Mouse (Mus musculus): Measurements from ENCODE around the gene Ctnnd2.

The Ctnnd2 gene

GRCm38 (mm10) chr15:30714823-30715222 is 542.4 kb downstream of the Ctnnd2 start:
- no peak for DNase-seq (ENCODE audit: low spot score in 2 of 2)

DNA sequence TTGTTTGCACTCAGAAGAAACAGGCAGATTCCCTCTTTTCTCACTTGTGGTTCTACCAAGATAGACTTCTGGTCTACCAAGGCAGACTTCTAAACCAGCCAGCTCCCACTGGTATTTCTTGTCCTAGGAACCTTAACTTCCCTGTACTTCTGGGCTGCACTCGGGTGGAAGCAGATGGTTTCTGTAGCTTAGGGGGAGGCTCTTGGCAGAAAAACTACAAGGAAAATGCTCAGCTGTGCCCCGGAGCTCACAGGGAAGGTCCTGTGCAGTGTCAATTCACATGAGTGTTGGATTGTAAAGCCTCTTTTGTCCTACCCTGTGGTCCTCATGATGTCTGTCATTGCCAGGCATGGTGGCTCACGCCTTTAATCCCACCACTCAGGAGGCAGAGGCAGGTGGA is 546.4 kb downstream of the Ctnnd2 start:
- no peak for DNase-seq (ENCODE audit: low spot score in 2 of 2)

DNA sequence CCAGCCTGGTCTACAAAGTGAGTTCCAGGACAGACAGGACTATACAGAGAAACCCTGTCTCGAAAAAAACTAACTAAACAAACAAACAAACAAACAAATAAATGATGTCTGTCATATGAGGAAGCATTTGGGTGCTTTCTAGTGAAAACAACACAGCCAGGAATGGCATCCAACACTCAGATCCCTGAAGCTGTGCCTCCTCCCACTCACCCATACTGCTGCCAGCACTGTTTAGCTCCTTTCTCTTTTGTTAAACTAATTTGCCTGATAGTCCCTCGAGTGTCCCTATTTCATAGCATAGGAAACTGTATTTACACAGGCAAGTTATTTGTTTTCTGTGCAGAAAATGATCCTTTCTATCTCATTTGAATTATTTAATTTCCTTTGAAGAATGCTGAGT is 546.8 kb downstream of the Ctnnd2 start:
- no peak for DNase-seq (ENCODE audit: low spot score in 2 of 2)

- DNase-seq (ENCODE audit: low spot score in 2 of 2): no peak
Measured at GRCm38 (mm10) chr15:30721098-30721497, 548.7 kb downstream of the Ctnnd2 start.

DNA sequence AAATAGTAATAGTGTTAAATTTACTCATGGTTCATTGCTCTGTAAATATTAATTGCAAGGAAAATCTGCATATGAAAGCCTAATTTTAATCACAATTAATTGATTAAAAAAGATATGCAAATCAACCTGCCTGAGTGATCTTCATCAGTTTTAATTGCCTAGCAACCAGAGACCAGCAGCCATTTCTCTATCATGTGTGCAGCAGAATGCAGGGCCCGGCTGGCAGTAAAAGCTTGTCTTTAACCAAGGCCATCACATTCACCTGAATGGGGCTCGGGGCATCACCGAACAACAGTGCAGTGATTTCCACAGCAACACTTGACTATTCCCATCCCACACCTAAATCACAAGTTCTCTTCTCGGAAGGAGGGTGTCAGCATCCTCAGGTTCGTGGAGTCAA is 553.7 kb downstream of the Ctnnd2 start:
- no peak for DNase-seq (ENCODE audit: low spot score in 2 of 2)

- no peak for DNase-seq (ENCODE audit: low spot score in 2 of 2)
Measured at GRCm38 (mm10) chr15:30738178-30738577, 565.8 kb downstream of the Ctnnd2 start.

GRCm38 (mm10) chr15:30740728-30741127 is 568.3 kb downstream of the Ctnnd2 start:
- DNase-seq (ENCODE audit: low spot score in 2 of 2): peak in 1 of 2 experiments; percentile 3

GRCm38 (mm10) chr15:30757991-30758390 is 585.6 kb downstream of the Ctnnd2 start:
- no peak for DNase-seq (ENCODE audit: low spot score in 2 of 2)

DNA sequence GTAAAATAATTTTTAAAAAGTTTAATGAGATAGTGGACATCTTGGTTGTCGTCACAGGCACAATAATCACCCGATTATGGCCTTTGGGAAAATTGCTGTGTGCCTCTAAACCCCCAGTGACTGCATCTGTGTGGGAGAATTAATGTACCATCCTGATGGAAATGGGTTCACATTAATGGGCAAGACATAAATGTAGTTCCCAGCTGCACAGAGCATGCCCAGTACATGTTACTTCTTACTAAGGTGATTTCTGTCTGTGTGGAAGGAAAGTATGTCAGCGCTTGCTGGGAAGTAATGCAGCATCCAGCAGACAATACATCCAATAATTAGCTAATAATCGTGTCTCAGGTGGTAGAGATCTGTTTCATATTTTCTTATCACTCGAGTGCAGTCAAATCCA is 589.8 kb downstream of the Ctnnd2 start:
- DNase-seq (ENCODE audit: low spot score in 2 of 2): no peak

DNA sequence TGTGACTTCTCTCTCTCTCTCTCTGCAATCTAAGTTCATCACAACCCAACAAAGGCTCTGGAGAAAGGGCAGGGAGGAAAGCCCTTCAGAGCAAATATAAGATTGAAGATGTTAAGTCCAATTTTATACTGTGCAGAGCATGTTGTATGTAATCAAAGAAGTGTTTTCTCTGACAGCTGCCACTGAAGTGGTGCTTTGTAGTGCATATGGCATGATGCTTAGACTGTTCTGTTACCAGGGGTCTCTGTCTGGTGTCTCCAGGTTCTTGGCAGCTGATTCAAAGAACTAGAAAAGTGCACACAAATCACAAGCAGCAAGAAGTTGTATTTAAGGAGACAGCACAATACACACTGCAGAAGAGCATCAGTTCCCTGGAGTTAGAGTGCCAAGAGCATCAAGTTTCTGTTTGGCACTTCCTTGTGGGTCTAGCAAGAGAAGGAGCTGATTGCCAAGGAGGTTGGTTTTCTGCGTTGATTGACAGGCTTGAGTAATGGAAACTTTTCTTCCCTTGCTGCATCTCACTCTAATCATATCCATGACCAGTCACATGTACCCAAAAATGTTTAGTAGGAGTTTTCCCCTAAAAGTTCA is 590.4 kb downstream of the Ctnnd2 start:
- no peak for DNase-seq (ENCODE audit: low spot score in 2 of 2)

DNA sequence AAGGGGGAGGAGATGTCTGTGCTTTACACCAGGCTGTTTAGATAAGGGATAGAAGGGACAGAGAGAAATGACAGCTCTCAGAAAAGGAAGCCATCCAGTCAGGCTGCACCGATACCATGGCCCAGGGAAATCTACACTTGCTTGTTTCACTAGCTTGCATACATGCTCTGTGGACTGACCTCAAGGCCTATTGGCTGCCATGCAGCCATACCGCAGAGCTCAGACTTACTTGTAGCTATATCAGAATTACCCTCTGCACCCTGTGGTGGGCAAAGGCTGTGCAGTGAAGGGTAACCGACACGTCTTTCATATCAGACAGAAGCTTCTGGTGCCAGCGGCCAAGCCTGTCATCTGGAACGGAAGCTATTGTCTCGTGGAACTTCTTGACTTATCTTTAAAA is 604.5 kb downstream of the Ctnnd2 start:
- DNase-seq (ENCODE audit: low spot score in 2 of 2): no peak

DNA sequence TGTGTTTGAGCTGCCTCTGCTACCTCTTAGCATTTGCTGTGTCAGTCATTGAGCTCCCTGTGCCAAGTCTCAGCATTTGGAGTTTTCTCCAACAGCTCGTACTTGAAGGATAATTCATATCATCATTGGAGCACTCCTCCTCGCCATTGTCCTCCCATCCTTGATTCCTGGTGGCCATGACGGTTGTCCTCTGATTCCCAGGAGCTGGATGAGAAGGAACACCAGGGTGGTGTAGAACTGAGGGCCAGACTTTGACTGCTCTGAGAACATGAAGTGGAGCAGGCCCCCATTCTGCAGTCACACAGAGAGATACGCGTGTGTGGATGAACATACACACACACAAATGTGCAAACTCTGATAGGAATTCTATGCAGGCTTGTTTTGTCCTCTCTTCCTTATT is 605.4 kb downstream of the Ctnnd2 start:
- DNase-seq (ENCODE audit: low spot score in 2 of 2): no peak

- DNase-seq (ENCODE audit: low spot score in 2 of 2): no peak
Measured at GRCm38 (mm10) chr15:30779903-30780302, 607.5 kb downstream of the Ctnnd2 start.

- DNase-seq (ENCODE audit: low spot score in 2 of 2): no peak
Measured at GRCm38 (mm10) chr15:30780977-30781376, 608.6 kb downstream of the Ctnnd2 start.

DNA sequence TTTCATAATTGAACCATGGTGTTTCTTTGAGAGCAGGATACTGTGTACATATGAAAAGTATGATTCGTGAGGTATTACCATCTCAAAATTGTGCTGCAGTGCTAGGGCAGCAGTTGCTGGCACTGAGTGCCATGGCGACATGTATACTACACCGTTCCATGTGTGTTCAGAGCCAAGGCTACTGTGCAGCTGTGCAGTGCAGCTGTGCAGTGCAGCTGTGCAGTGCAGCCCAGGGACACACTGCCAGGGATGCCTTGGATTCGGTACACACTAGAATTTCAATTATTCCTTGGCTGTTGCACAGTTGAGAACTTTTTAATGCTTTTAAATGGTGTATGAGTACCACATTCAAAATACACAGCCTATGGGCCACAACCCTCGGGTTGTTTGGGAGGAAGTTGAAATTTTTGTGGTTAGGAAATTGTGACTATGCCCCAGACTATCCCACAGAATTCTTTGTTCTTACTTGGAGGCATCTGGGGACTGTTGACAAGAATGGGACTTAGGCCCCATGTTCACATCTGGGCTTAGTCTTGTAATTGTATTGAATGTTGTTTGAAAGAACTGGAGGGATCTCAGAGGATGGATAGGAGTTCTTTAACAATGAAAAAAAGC is 613.4 kb downstream of the Ctnnd2 start:
- DNase-seq (ENCODE audit: low spot score in 2 of 2): no peak

DNA sequence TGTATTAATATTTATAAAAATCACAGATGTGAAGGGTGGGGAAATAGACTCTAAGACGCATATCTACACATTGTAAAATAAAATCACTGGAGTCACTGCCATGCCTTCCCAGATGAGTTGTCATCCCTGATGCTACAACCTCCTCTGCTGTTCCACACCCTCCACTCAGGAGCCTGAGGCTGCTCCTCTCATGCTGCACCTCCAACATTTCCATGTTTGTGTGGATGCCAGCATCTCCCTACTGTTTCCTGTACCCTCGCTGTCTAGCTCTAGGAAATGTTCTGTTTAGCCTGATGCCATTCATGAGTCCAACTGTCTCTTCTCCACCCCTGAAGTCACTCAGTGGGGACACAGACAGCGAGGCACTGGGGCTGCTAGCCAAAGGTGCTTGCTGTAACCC is 620.9 kb downstream of the Ctnnd2 start:
- no peak for DNase-seq (ENCODE audit: low spot score in 2 of 2)

GRCm38 (mm10) chr15:30795723-30796122 is 623.3 kb downstream of the Ctnnd2 start:
- DNase-seq (ENCODE audit: low spot score in 2 of 2): no peak

- DNase-seq (ENCODE audit: low spot score in 2 of 2): no peak
Measured at GRCm38 (mm10) chr15:30827424-30828263, 655.3 kb downstream of the Ctnnd2 start.

DNA sequence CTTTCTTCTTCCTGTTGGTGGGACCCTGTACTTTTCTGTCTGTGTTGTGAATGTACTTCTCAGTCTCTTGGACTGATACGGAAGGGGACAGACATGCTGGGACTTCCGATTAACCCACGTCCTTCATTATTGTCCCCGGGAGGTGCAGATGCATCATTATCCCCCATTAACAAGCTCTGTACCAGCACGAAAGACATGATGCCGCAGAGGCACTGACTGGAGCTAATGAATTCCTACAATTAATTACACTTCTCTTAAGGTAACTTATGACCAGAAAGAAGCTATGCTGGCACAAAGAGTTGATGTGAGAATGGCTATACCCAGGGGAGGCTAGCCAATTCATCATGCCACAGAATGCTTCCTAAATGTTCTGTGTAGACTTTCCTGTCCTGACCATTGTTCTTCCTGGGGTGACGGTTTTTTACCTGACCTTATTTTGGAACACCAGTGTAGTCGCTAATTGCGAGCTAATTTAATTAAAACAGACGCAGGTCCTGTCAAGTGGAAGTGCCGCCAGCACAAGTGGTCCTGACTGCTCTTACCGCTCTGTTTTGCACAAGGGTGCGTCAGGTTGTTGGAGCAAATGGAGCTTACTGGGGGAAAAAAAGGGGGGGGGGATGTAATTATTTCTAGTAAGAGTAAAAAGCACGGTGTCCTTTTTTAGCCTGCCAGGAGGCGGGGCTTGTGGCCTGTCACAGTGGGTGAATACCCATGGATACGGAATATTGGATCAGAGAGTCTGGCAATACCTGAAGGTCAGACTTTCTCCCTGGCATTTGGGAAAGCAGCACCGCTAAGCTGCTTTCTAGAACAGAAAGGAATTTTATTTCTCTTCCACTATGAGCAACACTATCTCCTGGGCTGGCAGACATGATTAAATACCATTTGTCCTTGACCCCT is 685.1 kb downstream of the Ctnnd2 start:
- no peak for DNase-seq (ENCODE audit: low spot score in 2 of 2)

DNA sequence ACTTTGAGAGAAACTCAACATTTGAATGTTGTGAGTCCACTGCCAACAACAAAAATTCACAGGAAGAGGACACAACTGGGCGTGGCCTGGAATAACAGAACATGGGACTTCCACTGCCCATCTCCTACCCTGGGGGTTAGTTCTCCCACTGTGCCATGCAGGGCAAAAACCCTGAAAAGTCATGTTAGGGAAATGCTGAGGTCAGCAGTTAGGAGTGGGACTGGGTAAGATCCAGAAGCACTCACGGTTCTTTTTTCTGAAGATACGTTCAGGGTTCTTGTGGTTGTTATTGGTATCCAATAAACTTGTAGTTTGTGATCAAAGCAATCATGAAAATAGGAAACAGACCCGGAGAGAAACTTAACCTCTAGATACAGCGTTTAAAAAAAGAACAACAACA is 695.0 kb downstream of the Ctnnd2 start:
- no peak for DNase-seq (ENCODE audit: low spot score in 2 of 2)

- no peak for DNase-seq (ENCODE audit: low spot score in 2 of 2)
Measured at GRCm38 (mm10) chr15:30869673-30870512, 697.5 kb downstream of the Ctnnd2 start.

Measured in natural killer cell, adult 2 months (primary cell).